Mouse (Mus musculus) cerebellum, adult 9-11 months (tissue): ENCODE measurements around the gene Ttl.

Source experiments
- DNase-seq: peaks from one replicate; pipeline ENCODE4 v3.0.0; 2022

Gene Ttl

DNA sequence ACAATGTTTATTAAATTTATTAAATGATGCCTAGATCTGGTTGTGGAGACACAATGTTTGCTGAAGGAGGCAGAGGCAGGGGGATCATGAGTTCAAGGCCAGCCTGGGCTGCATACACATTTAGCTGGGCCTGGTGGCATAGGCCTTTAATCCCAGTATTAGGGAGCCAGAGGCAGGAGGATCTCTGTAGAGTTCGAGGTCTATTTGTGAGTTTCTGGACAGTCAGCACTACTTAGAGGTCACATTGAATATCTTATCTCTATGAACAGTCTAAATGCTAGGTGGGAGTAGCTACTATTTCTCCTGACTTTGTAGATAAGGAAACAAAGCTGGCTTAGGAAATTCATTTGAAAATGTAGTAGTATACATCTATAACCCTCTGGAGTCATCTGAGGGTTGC lies 21.8 kb downstream of the Ttl start:
- no peak for DNase-seq

DNA sequence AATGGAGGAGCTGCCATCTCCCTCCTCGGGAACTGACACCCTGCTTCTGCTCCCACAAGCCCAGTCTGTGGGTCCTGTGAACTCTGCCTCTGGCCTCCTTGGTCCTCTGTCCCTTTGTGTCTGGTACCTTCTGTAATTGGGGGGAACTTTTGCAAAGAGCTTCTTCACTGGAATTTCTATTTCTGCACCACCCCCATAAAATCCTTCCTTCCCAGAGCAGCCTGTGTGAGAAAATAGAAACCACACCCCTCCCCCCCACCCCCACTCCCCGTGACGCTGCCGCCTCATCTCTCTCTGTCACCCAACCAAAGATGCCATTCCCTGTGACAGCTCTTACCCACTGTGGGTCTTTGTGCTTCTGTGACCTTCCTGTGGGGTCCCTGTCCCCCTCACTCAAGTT lies 24.6 kb downstream of the Ttl start:
- no peak for DNase-seq

DNA sequence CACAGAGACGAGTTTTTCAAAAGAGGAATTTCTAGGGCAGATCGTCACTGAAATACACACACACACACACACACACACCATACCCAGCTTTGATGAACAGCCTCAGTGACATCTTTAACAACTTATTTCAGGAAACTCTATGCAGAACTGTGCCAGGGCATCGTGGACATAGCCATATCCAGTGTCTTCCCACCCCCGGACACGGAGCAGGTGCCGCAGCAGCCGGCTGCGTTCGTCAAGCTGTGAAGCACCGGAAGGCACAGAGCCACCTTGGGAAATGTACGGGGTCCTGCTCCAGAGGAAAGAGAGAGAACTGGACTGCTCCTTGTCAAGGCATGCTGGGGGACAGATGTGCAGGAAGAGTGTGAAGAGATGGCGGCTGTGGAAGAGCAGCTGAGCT lies 27.1 kb downstream of the Ttl start:
- DNase-seq: no peak

DNA sequence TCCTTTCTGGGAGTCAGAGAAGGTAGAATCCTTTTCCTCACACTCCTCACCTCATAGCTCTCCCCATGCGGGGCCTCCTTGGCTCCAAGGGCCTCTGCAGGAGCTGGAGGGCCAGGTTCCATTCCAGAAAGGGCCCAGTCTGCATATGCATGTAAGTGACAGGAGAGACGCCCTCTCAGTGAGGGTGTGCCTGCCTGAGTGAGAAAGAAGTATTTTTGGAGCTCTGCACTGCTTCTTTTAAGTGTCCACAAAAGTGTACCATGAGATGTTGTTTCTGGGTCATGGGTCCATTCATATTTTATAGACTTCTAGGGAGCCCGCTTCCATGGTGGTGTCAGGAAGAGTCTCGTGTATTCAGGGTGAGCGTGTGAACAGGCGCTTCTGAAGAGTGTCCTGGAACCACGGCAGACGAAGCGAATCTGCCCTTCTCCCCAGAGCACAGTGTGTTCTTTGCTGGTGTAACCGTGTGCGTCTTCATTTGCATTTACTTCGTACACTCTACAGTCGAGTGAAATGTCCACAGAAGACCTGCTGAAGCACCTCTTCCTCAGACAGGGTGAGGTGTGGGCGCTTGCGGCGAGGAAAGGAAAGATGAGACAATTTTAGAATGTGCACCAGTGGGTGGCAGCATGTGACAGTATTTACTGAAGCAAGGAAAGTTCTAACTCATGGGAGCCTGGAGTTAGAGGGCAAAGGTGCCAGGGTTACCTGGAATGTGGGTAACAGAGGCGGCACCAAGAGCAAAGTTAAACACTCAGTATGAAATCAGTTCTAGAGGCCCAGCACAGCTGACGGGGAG lies 28.4 kb downstream of the Ttl start:
- DNase-seq: no peak

DNA sequence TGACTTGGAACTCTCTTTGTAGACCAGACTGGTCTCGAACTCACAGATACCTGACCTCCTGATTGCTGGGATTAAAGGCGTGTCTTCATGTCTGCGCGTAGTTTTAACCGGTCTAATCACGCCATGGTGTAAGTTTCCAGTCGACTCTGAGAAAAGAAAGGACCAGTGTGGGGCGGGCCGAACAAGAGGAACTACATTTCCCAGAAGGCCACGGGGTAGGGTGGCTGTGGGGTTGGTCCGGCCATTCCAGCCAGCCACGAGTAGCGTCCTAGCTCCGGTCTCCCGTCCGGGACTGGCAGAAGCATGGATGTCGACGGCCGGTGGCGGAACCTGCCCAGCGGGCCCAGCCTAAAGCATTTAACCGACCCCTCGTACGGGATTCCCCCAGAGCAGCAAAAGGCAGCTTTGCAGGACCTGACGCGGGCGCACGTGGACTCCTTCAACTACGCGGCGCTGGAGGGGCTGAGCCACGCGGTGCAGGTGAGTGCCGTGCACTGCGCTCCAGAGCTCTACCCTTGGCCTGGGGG lies 35.1 kb downstream of the Ttl start, which contains the start of gene Polr1b:
Gene Polr1b, plus strand, starts transcription at position 212 of the 527 bp plus-strand sequence.
- peak; percentile 95 for DNase-seq

DNA sequence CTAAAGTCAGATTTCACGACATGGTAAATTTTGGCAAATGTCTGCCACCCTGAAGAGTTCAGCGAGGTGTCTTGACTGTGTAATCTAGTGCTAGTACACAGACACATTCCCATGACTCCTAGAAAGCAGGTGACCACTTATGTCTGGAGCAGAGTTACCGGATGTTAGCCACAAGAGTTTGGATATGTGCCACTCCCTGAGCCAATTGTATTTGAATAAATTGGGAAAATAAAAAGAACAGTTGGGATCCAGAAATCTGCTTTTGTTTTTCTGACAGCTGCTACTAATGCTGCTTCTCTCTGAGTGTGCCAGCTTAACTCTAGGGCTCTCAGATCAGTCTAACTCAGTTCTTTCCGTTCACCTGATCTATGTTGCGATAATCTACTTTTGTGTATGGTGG lies 47.2 kb downstream of the Ttl start:
- DNase-seq: no peak

DNA sequence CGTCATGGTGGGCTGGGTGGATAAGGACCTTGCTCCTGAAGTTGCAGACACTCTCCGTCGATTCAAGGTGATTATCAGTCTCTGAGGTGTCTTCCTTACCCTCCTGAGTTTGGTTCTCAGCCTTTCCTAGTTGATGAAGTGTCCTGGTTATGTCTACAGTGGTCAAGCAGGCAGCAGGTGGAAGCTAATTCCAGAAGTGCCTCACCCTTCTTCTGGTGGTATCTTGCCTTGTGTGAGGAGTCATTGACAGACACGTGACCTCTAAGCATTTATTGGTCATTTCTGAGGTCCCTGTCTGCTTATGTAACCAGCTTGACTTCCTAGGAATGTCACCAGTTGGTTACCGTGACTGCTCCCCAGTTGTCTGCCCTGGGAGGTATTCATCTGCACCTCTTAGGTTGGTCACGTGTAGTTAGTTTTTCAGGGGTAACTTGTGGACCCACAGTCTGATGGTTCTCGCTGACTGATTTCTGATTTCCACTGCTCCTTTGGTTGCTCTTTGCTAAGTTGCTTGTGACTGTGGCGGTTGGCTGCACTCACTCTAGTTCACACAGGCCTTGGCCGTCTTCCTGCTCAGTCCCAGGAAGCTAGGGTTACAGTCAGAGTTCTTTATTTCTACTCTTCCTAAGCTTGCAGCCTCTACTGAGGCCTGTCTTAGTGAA lies 50.1 kb downstream of the Ttl start:
- DNase-seq: no peak

DNA sequence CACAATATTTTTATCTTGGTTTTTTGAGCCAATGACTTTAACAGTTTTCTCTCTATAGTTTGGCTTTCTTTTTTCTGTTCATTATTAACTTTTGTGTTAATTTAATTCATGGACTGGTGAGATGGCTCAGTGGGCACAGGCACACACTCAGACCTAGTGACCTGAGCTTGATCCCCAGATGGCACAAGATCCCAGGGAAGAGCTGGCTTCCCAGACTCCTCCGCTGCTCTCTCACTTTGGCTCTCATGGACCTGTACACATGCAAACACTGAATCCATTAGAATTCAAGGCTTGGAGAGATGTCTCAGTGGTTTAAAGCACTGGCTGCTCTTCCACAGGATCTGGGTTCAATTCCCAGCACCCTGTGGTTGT lies 50.6 kb downstream of the Ttl start:
- no peak for DNase-seq

DNA sequence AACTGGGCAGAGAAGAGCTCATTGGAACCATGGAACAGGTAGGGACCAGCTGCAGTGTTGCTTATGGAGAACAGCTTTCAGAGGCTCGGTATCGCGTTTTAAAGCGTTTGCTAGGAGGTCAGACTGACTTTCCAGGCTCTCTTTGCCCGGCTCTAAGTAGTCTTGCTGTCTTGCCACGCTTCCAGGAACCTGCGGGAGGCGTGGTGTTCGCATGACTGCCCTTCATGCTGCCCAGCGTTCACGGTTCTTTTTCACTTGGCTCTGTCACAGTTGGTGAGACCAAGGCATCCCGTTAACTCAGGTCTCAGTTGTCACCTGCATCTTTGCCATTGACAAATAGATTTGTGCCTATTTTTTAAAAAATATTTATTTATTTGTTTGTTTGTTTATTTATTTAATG lies 52.3 kb downstream of the Ttl start:
- no peak for DNase-seq

DNA sequence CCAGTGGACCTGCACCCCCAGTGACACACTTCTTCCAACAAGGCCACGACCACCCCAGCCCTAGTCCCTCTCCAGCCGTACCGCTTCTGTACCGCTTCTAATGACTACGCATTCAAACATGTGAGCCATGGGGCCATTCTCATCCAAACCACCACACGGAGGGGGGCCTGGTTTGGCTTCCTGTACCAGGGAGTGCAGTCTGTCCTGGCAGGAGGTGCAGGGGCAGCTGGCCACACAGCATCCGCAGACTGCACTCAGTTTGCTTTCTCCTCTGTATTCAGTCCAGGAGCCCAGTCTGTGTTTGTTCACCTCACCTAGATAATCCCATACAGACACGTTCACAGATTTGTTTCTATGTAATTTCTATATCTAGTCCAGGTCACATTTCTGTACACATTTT lies 56.2 kb downstream of the Ttl start:
- no peak for DNase-seq

DNA sequence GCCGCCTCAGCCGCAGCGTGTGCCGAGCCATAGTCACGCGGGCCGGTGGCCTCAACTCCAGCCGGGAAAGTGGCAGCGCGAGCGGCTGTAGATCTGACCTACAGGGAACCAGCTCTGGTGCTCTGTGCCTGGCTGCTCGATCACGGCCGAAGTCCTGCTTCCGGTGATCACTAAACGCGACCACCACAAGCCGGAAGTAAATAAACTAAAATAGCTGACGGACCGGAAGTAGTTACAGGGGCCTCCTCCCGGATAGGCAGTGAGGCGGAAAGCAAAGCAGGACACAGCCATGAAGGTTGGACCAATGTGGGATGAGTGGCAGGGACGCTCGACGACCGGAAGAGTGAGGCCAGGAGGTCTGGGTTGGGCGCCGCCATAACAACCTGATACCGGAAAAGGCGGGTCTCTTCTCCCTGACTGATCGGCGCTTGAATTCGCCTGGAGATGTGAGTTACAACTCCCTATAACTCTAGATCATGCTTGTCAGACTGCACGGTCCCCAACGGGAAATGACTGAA lies 63.7 kb downstream of the Ttl start, which contains the start of gene Chchd5:
Gene Chchd5, plus strand, starts transcription at position 289 of the 518 bp plus-strand sequence.
- DNase-seq: peak; percentile 98

DNA sequence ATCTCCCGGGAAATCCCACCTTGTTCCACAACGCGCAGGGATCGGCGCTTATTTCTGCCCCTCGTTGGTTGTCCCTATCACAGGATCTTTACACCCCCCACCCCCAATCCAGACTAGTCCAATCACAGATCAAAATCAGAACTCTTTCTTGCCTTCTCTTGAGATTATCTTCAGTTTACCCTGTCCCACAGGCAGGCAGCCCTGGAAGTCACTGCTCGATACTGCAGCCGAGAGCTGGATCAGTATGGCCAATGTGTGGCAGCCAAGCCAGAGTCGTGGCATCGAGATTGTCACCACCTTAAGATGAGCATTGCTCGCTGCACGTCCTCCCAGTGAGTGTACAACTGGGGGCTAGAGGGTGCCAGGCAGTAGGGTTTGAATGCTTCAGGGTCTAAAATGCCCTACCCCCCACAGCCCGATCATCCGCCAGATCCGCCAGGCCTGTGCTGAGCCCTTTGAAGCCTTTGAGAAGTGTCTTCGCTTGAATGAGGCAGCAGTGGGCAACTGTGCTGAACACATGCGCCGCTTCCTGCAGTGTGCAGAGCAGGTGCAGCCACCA lies 64.3 kb downstream of the Ttl start:
- DNase-seq: peak; percentile 65

DNA sequence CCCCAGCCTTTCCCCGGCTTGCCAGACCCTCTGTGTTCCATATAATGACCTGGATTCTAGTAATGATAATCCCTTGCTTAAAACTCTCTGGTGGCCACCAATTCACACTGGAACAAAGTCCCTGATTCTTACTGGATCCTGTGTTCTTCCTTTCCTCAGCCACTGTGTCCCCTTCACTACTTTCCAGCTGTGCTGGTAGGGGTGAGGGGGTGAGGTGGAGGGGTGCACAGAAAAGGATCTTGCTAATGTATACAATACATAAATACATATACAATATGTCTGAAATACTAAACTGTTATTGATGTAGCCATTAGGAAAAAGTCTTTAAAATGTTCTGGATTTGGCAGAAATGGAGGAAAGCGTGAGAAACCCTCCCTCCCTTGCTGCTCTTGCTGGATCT lies 65.0 kb downstream of the Ttl start:
- no peak for DNase-seq

DNA sequence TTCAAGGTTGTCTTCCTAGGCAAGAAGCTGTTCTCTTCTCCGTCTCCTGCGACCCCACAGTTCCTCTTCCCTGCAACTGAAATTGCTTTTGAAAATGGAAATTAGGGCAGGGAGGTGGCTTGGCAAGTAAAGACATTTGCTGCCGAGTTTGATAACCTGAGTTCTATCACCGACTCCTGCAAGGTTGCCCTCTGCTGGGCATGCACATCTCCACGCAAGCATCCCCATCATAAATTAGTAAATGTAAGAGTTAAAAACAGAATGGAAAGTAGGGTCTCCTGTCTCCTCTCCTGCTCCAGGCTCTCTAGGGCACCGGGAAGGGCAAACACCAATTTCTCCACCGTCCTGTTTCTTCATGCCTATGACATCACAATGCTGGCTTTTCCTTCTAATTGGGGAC lies 66.5 kb downstream of the Ttl start:
- DNase-seq: no peak

DNA sequence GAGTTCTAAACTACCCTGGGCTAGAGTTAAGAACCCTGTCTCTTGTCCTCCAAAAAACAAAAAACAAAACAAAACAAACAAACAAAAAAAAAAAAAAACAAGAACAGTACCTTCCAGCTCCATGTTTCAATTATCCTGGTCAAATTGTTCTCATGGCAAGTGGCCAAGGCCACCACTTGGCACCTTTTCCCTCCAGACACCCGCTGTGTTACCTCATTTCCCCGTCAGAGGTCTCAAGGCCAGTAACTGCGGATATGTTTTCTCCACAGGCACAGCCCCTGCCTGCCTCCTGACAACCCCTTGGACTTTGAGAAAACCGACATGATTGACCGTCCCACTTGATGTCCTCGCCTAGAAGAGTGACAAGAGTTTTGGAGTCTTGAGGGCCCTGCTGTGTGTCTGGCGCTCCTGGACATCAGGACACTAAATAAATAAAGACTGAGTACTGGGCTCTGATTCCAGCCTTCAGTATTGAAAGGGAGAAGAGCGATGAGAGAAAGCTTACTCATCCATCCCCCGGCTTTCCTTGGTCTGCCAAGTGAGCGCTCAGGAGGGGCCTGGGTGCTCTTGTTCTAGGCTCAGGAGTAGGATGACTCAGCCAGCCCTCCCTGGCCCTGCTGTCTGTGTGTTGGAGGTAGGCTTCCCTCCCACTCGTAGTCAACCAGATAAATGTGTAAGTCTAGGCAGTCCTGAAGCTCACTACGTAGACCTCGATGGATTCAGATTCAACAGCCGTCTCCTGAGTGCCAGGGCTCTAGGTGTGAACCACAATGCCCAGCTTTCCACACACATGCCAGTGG lies 67.5 kb downstream of the Ttl start:
- peak; percentile 56 for DNase-seq

DNA sequence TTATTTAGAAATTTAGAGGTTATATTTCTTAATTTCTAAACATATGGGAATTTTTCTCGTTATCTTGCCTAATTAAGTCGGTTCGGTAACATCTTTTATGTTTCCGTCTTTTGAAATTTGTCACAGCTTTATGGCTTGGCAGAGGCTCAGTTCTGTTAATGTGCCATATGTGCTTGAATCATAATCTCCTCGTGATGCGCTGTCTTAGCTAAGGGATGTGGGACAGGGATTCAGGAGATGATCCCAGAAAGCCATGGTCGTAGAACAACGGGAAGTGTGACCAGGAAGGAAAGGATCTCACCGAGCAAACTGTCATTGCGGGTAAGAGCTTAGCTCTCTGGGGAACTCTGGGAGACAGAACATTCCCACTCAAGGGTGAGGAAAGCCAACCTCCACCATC lies 74.2 kb downstream of the Ttl start:
- DNase-seq: peak; percentile 66
